Mouse (Mus musculus): ENCODE measurements around the gene Gm11555.

DNA sequence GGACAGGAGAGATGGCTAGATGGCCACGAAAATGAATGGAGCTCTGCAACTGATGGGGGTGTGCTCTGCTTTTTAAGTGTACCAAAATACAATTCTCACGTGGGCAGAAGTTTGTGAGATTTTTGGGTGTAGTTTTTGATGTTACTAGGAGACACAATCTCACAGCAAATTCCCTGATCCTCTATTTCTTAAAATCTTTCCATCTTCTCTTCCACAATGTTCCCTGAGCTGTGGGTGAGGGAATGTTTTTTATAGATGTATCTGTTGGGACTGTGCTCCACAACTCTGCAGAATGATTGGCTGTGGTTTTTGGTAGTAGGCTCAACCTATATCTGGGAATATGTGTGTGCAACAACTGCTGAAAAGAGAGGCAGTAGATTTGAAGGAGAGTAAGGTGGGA is 16.7 kb downstream of the Gm11555 start:
- TF ChIP-seq GATA1 (IDR thresholded peaks at IDR 0.05; ENCODE audit: low read length) (no peak), TAL1 (IDR thresholded peaks at IDR 0.05; ENCODE audit: low read length) (no peak)

All from erythroblast, embryonic 14.5 days (primary cell).